Mouse (Mus musculus) embryo, embryonic 9.5 days (tissue): ENCODE results near the gene Lbr.

Experiments
- DNase-seq: peaks from one replicate; pipeline ENCODE4 v3.0.0-alpha.2; 2017; ENCODE audit errors: extremely low spot score

Lbr gene

GRCm38 (mm10) chr1:181771871-181772270, 71.0 kb downstream of the Lbr start:
- no peak for DNase-seq

DNA sequence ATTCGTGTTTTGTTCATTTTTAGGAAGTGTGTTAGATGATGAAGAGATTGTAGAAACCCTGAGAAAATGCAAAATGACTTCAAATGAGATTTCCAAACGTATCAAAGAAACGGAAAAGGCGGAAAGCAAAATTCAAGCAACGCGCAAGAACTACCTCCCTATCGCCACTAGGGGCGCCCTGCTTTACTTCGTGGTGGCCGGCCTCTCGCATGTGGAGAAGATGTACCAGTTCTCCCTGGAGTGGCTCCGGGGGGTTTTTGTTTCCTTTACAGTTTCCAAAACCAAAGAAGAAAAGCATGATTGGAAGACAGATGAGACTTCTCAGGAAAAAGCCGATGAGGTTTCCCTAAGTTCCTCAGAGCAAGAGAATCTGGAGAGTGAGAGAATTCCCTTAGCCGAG, 73.5 kb downstream of the Lbr start:
- DNase-seq: no peak
